Mouse (Mus musculus): ENCODE measurements around the gene Elf2.
"Not testable (repeated sequence)": the region's sequence is repeated elsewhere in the genome, so short reads cannot be mapped to it uniquely, and the experiment has no call there.

Elf2 gene

DNA sequence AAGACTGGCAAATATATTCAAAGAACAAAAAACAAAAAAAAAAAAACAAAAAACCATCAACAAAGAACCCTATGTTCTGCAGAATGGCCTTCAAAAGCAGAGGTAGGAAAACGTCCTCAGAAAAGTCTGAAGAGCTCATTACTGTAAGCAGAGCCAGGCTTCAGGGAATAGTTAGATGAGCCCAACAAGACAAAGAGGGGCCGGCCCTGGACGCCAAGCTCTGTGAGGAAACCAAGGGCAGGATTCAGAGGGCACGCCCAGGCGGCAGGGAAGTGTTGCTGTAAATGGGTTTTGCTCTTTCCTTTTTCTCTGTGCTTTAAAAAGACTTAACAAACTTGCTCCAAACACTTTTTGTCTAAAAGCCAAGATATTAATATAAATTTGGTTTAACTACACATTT lies 12.6 kb downstream of the Elf2 start:
- no peak for DNase-seq

DNA sequence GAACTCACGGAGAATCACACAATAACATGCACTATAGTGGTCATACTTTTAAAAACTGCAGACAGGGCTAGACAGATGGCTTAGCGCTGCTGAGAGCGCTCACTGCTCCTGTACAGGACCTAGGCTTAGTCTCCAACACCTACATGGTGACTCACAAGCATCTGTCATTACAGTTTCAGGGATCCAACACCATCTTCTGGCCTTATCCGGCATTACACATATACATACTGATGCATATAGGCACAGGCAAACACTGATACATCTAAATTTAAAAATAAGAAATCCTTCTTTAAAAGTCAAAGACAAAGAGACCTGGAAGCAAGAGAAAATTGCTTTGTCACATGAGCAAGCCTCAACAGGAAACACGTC lies 13.1 kb downstream of the Elf2 start:
- DNase-seq = no peak

DNA sequence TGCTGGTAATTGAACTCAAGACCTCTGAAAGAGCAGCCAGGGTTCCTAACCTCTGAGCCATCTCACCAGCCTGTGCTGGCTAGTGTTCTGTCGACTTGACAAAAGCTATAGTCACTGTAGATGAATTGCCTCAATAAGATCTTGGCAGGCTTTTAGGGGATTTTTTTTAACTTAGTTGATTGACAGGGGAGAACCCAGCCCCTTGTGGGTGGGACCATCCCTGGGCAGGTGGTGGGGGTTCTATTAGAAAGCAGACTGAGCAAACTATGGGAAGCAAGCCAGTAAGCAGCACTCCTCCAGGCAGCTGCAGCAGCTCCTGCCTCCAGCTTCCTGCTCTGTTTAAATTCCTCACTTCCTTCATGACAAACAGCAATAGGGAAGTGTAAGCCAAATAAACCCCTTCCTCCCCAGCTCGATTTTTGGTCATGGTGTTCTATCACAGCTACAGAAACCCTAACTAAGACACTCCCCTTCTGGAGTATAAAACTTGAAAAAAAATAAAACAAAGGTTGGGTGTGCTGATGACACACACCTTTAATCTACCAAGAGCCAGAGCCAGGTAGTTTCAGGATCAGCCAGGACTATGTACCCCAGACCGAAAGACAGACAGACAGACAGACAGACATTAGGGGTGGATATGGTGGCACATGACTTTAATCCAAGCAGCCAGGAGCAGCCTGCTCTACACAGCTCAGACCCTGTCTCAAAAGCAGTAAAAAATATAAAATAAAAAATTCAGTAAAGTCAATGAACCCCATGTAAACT lies 13.6 kb downstream of the Elf2 start:
- DNase-seq = peak; percentile 40

DNA sequence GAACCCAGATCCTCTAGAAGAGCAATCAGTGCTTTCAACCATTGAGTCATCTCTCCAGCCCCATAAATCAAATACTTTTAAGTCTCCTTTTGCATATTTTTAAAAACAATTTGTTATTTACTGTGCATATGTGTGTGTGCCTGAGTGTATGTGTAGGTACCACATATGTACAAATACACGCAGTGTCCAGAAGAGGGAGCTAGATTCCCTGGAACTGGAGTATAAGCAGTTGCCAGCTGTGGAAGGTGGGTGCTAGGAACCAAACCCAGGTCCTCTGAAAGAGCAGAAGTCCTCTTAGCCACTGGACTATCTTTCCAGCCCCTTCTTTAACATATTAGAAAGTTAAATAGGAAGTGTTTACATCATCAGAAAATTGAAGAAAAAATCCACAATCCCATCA lies 15.0 kb downstream of the Elf2 start:
- no peak for DNase-seq

DNA sequence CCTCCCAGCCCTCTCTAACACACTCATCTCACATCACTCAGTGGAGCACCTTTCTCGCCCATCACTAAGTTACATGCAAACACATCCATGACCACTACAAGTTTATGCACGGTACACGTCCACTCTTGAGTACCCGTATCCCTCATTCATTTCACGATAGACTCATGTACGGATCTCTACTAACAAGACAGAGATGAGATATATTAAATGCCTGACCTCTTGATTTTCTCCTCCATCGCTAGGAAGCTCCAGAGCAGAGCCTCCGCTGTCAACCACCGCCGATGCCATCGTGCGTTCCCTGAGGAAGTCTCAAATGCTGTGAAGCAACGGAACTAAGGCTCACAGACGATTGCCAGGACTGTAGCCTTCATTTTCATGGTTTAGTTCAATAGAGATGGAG lies 17.5 kb downstream of the Elf2 start:
- no peak for DNase-seq

DNA sequence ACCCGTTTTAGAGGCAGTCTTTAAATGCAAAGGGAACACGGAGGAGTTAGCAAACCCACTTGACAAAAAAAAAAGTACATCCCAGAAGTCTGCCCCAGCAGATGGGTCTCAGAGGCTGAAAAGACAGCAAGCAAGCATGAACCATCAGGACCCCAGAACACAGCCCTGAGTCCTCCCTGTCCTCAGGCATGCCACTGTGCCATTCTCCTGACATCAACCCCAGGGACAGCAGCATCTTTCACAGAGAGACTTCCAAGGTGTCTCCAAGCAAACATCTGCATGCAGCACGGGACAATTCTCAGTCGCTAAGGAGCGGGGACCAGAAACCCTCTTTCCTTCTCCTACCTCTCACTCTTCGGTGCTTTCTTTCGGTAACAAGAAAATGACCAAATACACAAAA lies 18.1 kb downstream of the Elf2 start:
- no peak for DNase-seq

DNA sequence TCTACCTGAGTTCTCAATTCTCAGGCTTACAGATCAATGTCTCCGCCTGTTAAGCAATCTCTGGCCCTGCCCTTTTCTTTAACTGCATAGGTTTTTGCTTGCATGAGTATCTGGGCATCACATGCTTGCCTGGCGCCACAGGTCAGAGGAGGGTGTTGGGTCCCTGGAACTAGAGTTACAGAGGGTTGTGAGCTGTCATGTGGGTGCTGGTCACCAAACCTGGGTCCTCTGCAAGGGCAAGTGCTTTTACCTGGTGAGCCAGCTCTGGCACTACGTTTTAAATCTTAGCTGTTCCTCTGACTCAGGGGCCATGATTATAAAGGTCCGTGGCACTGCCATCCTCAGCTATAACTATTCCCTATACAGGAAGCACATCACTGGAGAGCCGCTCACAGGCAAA lies 19.3 kb downstream of the Elf2 start:
- DNase-seq = no peak

DNA sequence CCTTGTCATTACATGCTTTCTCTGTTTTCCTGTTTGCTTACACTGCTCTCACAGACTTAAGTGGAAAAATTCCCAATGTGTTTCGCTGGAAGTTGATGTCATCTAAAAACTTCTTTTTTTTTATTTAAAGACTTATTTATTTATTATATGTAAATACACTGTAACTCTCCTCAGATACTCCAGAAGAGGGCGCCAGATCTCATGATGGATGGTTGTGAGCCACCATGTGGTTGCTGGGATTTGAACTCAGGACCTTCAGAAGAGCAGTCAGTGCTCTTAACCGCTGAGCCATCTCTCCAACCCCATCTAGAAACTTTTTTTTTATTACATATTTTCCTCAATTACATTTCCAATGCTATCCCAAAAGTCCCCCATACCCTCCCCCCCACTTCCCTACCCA lies 22.4 kb downstream of the Elf2 start:
- not testable (repeated sequence) for DNase-seq

DNA sequence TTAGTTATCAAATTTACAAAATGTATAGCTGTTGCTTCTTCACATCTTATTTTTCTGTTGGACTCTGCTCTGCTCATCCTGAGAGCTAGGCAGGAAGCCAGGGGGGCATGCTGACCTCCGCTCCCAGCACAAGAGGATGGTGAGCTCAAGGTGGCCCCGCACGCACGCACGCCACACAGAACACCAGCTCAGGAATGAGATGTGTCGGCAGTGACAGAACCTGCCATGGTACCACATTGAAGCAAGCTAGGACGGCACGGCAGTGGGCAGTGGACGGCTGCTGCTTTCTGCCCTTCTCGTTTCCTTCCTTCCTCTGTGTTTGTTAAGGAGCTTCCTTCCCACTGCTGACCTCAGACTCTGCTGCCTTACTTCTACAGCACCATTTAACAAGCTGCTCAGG lies 23.6 kb downstream of the Elf2 start:
- DNase-seq = no peak

DNA sequence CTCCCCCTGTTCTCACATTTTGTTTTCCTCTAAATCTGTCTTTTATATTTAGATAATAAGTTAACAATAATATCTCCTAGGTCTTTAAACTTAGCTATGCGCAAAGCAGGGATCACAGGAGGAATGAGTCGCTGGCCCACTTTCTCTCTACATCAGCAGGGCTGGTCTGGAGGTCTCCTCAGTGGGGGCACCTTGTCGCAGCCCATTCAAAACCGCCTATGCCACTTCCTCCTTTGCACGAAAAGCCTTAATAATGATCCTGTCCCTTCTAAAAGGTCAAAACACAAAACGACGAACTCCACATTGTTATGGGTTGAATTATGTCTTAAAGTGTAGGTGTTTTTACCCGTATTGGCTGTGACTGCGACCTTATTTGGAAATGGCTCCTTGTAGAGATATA lies 28.8 kb downstream of the Elf2 start:
- DNase-seq = no peak

DNA sequence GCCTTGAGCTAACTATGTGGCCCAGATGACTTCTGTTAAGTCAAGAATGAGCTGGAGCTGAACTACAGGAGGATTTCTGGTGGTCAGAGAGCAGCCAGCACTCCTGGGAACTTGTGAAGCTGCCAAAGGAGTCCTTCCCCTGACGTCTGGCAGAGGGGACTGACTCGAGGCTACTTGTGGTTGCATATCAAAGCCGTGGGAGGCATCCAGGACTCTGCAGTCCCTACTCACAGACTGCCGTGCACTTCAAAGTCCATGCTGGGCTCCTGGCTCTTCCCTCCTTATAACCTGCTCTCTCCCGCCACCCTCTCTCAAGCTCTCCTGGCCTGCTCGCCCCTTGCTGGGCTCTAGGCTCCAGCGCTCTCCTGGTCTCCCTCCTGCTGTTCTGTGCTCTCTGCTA lies 30.4 kb downstream of the Elf2 start:
- DNase-seq = no peak

DNA sequence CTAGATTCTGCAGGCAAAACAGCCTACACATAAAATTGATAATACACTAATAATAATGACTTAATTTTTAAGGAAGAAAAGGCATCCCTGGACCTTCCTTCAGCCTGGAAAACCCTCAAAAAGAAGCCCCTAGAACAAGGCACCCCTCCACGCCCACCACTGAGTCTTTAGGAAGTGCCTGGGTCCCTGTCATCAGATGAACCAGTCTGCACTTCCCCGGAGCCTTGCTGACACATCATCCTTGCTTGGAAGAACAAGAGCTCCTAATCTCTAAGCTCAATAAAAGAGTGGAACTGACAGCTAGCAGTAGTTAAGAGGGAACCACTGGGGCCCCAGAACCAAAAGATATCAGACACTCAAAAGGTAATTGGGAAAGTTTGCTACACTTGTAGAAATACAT lies 33.8 kb downstream of the Elf2 start:
- no peak for DNase-seq

DNA sequence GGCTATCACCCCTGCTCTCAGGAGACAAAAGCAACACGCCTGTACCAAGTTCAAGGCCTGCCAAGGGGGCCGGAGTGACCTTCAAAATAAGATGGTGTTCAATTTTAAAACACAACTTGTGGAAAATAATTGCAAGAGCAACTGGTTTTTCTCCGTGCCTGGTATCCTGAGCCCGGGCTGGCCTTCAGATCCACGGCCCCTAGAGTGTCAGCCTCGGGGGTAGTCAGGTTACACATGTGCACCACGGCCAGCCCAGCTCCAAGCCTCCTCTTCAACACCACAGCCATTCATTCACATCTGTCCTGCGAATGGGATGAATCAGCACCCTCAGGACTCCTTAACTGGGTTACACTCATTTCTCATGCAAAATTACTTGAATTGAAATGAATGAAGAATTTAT lies 34.5 kb downstream of the Elf2 start:
- no peak for DNase-seq

DNA sequence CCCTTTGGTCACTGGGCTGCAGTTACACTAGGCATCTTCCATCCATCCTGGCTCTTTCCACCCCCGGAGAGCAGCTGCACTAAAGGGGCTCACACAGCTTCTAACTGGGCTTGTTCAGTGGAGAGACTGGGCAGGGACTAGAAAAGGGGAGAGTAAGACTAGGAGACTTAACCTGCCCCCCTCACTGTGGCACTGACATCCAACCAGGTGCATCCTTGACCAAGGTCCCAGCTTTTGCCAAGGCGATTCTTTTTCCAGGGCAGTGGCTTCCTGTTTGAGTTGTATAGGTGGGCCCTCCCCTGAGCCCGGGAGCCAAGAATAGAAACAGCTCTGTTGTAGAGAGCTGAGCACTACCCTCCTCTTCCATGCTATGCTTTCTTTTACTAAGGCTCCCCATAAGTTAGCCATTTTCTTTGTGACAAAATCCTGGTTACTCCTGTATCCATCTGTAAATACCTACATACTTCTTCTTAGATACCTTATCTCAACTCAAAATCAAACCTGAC lies 37.4 kb downstream of the Elf2 start:
- no peak for DNase-seq

DNA sequence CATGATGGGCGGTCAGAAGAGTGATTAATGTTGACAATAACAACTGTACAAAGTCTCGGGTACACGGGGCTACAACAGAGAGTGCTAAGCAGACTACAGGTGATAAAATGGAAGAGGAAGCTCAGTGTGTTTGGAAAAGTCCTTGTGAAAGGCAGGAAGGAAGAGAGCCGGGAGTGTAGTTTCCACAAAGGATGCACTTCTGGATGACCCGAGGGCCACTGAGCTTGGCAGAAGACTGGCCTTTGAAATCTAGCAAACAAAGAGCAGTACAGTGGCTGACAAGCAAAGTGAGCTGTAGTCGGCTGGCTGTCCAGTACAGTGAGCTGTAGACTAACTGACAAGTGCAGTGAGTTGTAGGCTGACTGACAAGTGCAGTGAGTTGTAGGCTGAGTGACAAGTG lies 38.9 kb downstream of the Elf2 start:
- peak; percentile 27 for DNase-seq

DNA sequence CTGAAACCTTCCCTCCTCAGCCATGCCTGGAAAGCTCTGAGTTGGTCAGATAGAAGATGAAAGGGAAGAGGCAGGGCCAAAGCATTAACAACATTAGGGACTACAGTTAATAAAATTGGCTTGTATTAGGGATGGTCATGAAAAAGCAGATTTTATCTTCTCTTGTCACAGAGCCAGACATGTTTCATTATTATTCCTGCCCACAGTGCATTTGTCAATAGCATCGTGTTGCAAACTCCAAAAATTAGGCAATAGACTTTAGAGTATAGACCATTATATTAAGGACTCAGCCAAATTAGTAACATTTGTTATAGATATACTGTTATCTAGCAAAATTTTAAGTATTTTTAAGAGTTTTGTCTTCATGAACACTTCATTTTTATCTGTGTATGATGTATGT lies 43.7 kb downstream of the Elf2 start:
- no peak for DNase-seq

DNA sequence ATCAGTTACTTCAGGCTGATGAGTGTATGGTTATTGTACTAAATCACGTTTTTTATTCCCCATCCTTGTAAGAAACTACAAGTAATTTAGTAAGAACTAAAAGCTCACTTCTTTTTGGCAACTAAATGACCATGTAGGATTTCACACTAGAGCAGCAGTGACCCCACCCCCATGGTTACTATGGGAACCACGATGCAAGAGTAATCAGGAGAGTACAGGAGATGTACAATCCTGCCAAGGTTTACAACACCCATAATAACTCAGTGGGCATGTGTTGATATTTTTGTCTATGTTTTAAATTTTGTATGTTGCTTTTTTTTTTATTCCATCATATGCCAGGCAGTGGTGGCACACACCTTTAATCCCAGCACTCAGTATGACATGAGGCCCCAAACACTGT lies 45.2 kb downstream of the Elf2 start:
- no peak for DNase-seq

DNA sequence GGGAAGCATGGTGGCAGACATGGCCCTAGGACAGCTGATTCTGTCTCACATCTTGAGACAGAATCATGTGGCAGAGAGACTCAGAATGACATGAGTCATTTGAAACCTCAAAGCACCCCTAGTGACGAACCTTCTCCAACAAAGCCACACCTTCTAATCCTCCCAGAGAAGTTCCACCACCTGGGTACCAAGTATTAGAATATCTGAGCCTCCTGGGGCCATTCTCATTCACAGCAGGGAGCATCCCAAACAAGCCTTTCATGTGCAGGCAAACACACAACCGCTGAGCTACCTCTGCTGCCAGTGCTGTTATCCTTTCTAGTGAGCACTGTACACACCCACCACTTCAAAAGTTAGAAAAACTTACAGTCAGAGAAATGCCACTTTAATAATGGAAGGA lies 46.2 kb downstream of the Elf2 start:
- DNase-seq = no peak

DNA sequence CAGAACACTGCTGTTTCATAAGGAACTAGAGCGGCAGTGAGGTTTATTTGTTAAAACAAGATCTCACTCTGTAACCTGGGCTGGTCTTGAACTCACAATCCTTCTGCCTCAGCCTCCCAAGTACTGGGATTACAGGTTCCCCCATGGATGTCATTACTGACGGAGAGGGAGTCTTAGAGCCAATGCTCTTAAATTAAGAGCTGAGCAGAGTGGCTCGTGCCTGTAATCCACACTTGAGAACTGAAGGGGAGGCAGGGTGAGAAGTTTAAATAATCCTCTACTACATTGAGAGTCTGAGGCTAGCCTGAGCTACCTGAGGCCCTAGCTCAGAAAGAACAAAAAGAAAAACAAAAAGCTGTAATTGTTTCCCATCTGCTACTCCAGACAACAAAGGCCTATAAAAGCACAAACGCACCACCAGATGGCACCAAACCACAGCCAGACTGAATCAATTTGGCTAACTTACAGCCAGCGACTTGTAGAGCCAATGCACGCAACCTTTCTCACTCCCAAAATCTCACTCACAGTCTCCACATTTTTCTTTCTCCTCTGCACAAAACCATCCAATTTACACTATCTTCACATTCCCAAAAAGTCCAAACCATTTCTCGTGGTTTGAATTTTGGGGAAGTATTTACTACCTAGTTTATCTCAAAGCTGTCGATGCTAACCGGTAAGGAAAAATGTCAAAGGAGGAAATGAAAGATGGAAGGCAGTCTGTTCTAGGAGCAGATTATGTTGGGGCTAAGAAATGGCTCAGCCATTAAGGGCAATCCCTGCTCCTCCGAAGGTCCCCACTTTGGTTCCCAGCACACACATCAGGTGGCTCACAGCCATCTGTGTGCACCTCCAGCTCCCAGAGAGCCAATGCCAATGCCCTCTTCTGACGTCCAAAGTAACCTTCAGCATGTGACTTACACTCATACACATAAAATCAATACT lies 51.3 kb downstream of the Elf2 start:
- DNase-seq = peak; percentile 89

DNA sequence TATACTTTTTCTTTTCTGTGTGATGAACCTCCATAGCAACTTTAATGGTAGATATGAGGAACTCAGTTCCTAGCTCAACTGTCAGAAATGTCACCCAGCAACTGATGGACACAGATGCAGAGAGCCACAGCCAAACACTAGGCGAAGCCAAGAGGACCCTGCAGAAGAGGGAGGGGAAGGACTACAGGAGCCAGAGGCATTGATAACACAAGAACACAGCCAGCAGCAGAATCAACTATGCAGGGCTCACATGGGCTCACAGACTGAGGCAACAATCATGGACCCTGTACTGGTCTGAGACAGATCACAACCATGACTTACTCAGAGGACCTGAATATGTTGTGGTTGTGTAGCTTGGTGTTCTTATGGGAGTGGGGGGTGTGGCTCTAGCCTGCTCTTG lies 56.1 kb downstream of the Elf2 start:
- DNase-seq = no peak

DNA sequence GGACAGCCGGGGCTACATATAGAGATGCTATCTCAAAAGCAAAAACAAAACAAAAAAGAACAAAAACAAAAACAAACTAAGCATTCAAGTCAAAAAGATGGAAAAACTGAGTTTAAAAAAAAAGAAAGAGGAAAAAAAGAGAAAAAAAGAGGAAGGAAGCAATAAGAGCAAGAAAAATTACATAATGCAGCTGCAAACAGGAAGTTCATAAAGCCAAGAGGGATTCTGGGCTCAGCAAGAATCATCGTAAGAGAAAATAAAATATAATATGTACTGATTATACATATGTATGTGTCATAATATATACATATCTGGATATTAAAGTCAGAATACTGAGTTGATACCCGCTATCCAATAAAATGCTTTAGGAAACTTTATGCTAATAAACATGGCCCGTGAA lies 58.7 kb downstream of the Elf2 start:
- no peak for DNase-seq

DNA sequence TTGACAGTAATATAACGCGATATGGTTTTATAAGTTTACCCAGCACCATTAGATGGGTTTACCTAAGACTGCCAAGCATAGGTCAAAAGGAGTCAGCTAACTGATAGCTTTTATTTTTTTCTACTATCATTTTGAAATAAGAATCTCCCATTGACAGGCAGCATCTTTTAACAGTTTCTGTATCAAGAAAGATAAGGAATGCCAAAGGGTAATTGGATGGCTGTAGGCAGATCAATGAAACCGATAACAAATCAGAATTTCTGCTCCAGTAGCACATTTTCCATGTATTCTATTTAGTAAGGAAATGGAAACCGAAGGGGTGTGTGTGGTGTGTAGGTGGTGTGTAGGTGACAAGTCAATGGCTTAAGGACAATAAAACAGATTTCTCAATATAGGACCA lies 62.0 kb downstream of the Elf2 start:
- no peak for DNase-seq

DNA sequence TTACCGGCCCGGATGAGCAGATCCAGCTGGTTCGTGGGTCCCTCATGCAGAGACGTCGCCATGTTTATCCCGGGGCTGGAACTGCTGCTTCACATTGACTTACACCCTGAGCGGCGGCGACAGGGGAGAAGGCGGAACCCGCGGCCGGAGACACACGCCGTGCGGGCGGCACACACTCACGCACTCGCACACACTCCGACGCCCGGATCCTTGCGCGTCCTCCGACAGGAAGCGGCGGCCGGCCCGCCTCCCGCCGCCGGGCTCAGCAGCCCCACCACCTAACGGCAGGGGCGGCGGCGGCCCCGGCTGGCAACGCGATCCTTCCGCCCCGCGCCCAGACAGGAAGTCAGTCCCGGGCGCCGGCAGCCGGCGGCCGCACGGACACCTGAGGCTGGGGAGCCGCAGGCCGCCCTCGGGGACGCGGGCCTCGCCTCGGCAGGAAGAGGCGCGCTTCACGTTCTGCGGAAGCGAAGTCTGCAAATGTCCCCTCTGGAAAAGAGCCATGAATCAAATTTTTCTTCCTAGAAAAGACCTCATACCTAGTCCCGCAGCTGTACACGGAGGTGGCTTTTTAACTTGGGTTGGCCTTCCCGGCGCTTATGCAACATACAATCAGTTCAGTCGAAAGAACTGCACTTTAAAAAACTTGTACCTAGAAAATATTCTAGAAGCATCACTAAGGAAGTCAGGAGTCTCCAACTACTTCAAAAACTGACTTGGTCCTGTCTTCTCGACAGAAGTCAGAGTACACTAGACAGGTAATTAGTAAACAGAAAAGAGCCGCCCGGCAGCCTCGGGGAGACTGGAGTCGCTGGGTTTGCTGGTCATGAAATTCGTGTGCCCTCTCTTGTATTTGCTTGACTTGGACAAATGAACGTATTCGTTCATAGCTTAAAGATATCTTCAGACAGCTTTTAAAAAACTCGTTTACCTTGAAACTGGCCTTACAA lies 63.0 kb downstream of the Elf2 start:
- DNase-seq = peak; percentile 88
